Mouse (Mus musculus) limb, embryonic 14.5 days (tissue): ENCODE results near the gene Brpf1. TPM values are rescaled to one million over a fixed set of nuclear protein-coding genes. Genes with fewer than 3 reads are reported as not detected.

ENCODE experiments used
- ATAC-seq: fragments of 200-750 bp; cut with Nextera tagmentation; 2 replicates; pipeline ENCODE4 v1.8.0; 2017; ENCODE audit warnings: low read depth, moderate number of reproducible peaks, moderate TSS enrichment; ENCODE audit not compliant: low FRiP score
- DNase-seq: peaks from one replicate; pipeline ENCODE4 v3.0.0-alpha.2; 2015; ENCODE audit warnings: low spot score
- H3K27ac ChIP-seq: fragments of 300-500 bp; sonication (generic); replicated peaks from 2 replicates; pipeline ENCODE4 v1.5.1; 2014; ENCODE audit warnings: low read depth, mild to moderate bottlenecking, low read length, moderate library complexity, mixed read lengths
- H3K27me3 ChIP-seq: fragments of 300-500 bp; sonication (generic); 2 replicates; pipeline ENCODE4 v1.6.1; 2014; ENCODE audit warnings: low read length, mixed read lengths; ENCODE audit not compliant: control insufficient read depth, insufficient read depth
- H3K36me3 ChIP-seq: fragments of 300-500 bp; sonication (generic); 2 replicates; pipeline ENCODE4 v1.6.1; 2014; ENCODE audit warnings: mild to moderate bottlenecking, low read length, moderate library complexity, mixed read lengths; ENCODE audit not compliant: control insufficient read depth, insufficient read depth
- H3K4me1 ChIP-seq: fragments of 300-500 bp; sonication (generic); 2 replicates; pipeline ENCODE4 v1.6.1; 2014; ENCODE audit warnings: antibody characterized with exemption, low read length, mixed read lengths; ENCODE audit not compliant: control insufficient read depth, insufficient read depth
- H3K4me2 ChIP-seq: fragments of 300-500 bp; sonication (generic); replicated peaks from 2 replicates; pipeline ENCODE4 v1.6.1; 2014; ENCODE audit warnings: low read depth, mild to moderate bottlenecking, low read length, moderate library complexity; ENCODE audit not compliant: severe bottlenecking
- H3K4me3 ChIP-seq: fragments of 300-500 bp; sonication (generic); replicated peaks from 2 replicates; pipeline ENCODE4 v1.5.1; 2014; ENCODE audit warnings: low read length
- H3K9ac ChIP-seq: fragments of 300-500 bp; sonication (generic); 2 replicates; pipeline ENCODE4 v1.6.1; 2014; ENCODE audit warnings: mild to moderate bottlenecking, low read depth, low read length, moderate library complexity; ENCODE audit not compliant: severe bottlenecking
- H3K9me3 ChIP-seq: fragments of 300-500 bp; sonication (generic); 2 replicates; pipeline ENCODE4 v1.6.1; 2016; ENCODE audit warnings: low read length; ENCODE audit not compliant: control insufficient read depth
- POLR2A ChIP-seq: fragments of 200-500 bp; IDR thresholded peaks from 2 replicates; pipeline ENCODE4 v1.8.0; 2012; ENCODE audit warnings: inconsistent platforms, mild to moderate bottlenecking, moderate library complexity, borderline replicate concordance; ENCODE audit not compliant: insufficient read depth, insufficient read length; ENCODE audit errors: extremely low read depth
- WGBS: fragments of 180-500 bp; shearing (Covaris S2); extraction: QIAGEN DNeasy Blood & Tissue Kit; methylation state at CpG from one replicate; pipeline ENCODE4 v1.1.7; 2014; 5-methylcytosine and 5-hydroxymethylcytosine counted together
- polyA plus RNA-seq, 2 experiments: library from polyadenylated mRNA; depleted of rRNA in 1 of 2; stranded (reverse) in 1 of 2; unstranded in 1 of 2; fragments of >200 nt; fragmentation: Nextera tagmentation in 1 of 2; extraction: Ambion mirVana in 1 of 2; gene quantifications; 2 replicates each; pipeline versions ENCODE4 v1.2.1 to v1.2.3; 2012 to 2014

The Brpf1 gene
- polyA plus RNA-seq, 2 experiments = 20.6 to 35.7 TPM

GRCm38 (mm10) chr6:113282969-113283368, 24.0 kb upstream of the Brpf1 start:
- 0 out of 2 replicates have a peak, but pooled peaks cover 5% of the 10 kb centered on the region for H3K4me1 ChIP-seq
- H3K9ac ChIP-seq = no peak overlapping the region
- DNase-seq (no peak), ATAC-seq (no peak)
- H3K27ac ChIP-seq = no peak overlapping the region
- H3K9me3 ChIP-seq = no peaks in the 10 kb centered on the region
- H3K4me2 ChIP-seq = no peak overlapping the region
- no peak overlapping the region for H3K4me3 ChIP-seq
- no peak for TF ChIP-seq POLR2A
- H3K27me3 ChIP-seq = peaks cover 35% of the 10 kb centered on the region
- H3K36me3 ChIP-seq = peaks cover 11% of the 10 kb centered on the region; the same call in 1 of the 2 replicates
- WGBS = 2% methylated on average over 20 of the region's 22 CpGs

- DNase-seq (no peak), ATAC-seq (no peak)
- no peak for TF ChIP-seq POLR2A
- H3K36me3 ChIP-seq = peaks cover 9% of the 10 kb centered on the region; the same call in 1 of the 2 replicates
- no peak overlapping the region for H3K4me2 ChIP-seq
- H3K27me3 ChIP-seq = peaks cover 35% of the 10 kb centered on the region
- 4% methylated on average over 6 of the region's 6 CpGs for WGBS
- no peak overlapping the region for H3K9ac ChIP-seq
- 0 out of 2 replicates have a peak, but pooled peaks cover 5% of the 10 kb centered on the region for H3K4me1 ChIP-seq
- no peaks in the 10 kb centered on the region for H3K9me3 ChIP-seq
- no peak overlapping the region for H3K27ac ChIP-seq
- no peak overlapping the region for H3K4me3 ChIP-seq
Measured at GRCm38 (mm10) chr6:113283500-113283899, 23.4 kb upstream of the Brpf1 start.

DNA sequence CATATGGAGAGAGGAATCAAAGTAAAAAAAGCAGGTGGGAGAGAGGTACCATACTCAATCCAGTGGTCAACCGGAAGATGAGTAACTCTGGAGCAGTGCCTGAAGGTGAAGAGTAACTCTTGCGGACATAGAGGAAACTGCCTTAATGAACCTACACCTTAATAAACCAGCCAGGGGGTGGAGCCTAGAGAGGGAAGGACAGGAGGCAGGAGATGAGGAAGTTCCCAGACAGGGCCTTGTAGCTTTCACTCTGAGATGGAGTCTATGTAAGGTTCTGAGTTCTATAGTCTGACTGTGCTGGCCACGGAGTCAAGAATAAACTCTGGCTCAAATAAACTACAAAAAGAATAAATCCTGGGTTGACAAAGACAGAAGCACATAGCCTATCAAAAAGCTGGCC, 22.0 kb upstream of the Brpf1 start:
- peaks cover 35% of the 10 kb centered on the region for H3K27me3 ChIP-seq
- DNase-seq (no peak), ATAC-seq (no peak)
- H3K4me3 ChIP-seq = no peak overlapping the region
- 79% methylated on average over 3 of the region's 3 CpGs for WGBS
- no peak for TF ChIP-seq POLR2A
- no peak overlapping the region for H3K9ac ChIP-seq
- no peak overlapping the region for H3K4me2 ChIP-seq
- 0 out of 2 replicates have a peak, but pooled peaks cover 5% of the 10 kb centered on the region for H3K4me1 ChIP-seq
- H3K27ac ChIP-seq = no peak overlapping the region
- peaks cover 4% of the 10 kb centered on the region; the same call in 1 of the 2 replicates for H3K36me3 ChIP-seq
- H3K9me3 ChIP-seq = no peaks in the 10 kb centered on the region

- 0 out of 2 replicates have a peak, but pooled peaks cover 5% of the 10 kb centered on the region for H3K4me1 ChIP-seq
- 62% methylated on average over 1 of the region's 1 CpGs for WGBS
- H3K27me3 ChIP-seq = peaks cover 35% of the 10 kb centered on the region
- H3K27ac ChIP-seq = no peak overlapping the region
- no peak overlapping the region for H3K9ac ChIP-seq
- DNase-seq = no peak
- H3K36me3 ChIP-seq = no peaks in the 10 kb centered on the region
- H3K4me2 ChIP-seq = no peak overlapping the region
- no peak for ATAC-seq
- TF ChIP-seq POLR2A = no peak
- no peak overlapping the region for H3K4me3 ChIP-seq
- no peaks in the 10 kb centered on the region for H3K9me3 ChIP-seq
Measured at GRCm38 (mm10) chr6:113286316-113286715, 20.6 kb upstream of the Brpf1 start.

DNA sequence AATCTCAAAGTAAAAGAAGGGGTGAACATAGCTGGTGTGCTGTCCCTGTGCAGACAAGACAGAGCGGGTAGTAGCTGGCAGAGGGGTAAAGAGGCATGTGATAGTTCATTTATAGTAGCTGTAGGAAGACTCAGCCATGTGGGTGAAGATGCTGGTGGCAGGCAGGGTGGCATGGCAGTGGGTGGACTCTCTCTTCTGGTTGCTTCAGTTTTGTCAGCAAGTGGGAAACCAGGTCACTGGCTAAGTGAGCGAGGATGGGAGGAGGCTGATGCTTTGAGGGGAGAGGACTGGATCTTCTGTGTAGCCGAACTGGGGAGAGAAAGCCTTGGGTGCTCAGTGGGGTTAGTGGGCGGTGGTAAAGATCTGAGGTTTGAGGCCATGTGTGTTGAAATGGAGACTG, 19.7 kb upstream of the Brpf1 start:
- no peak overlapping the region for H3K4me2 ChIP-seq
- DNase-seq (no peak), ATAC-seq (no peak)
- no peak overlapping the region for H3K9ac ChIP-seq
- no peak overlapping the region for H3K27ac ChIP-seq
- WGBS = 68% methylated on average over 4 of the region's 4 CpGs
- H3K27me3 ChIP-seq = peaks cover 27% of the 10 kb centered on the region
- no peaks in the 10 kb centered on the region for H3K9me3 ChIP-seq
- TF ChIP-seq POLR2A = no peak
- 0 out of 2 replicates have a peak, but pooled peaks cover 3% of the 10 kb centered on the region for H3K4me1 ChIP-seq
- no peak overlapping the region for H3K4me3 ChIP-seq
- H3K36me3 ChIP-seq = no peaks in the 10 kb centered on the region

- Histone ChIP-seq H3K4me2 (no peak overlapping the region), H3K27ac (no peak overlapping the region), H3K36me3 (no peaks in the 10 kb centered on the region), H3K4me1 (no peaks in the 10 kb centered on the region), H3K4me3 (no peak overlapping the region), H3K9me3 (no peaks in the 10 kb centered on the region), H3K27me3 (peaks cover 6% of the 10 kb centered on the region), H3K9ac (no peak overlapping the region)
- WGBS = 90% methylated on average over 15 of the region's 15 CpGs
- DNase-seq (no peak), ATAC-seq (no peak)
- TF ChIP-seq POLR2A = no peak
Measured at GRCm38 (mm10) chr6:113289346-113289745, 17.6 kb upstream of the Brpf1 start.
